Mouse (Mus musculus) limb, embryonic 11.5 days (tissue): Measurements from ENCODE around the gene Cd72. TPM values are rescaled to one million over a fixed set of nuclear protein-coding genes. Genes with fewer than 3 reads are reported as not detected.
A peak's percentile ranks its signal among the peaks of the same experiment; 100 is the strongest.

Experiments
- ATAC-seq: fragments of 200-750 bp; cut with Nextera tagmentation; 2 replicates; pipeline ENCODE4 v1.8.0; 2017; ENCODE audit warnings: low read depth; ENCODE audit not compliant: insufficient number of reproducible peaks, low FRiP score, low TSS enrichment
- DNase-seq: peaks from one replicate; pipeline ENCODE4 v3.0.0-alpha.2; 2015; ENCODE audit warnings: low spot score
- H3K27ac ChIP-seq: fragments of 300-500 bp; sonication (generic); replicated peaks from 2 replicates; pipeline ENCODE4 v1.5.1; 2014; ENCODE audit warnings: low read depth, mild to moderate bottlenecking, low read length
- H3K27me3 ChIP-seq: fragments of 300-500 bp; sonication (generic); 2 replicates; pipeline ENCODE4 v1.6.1; 2014; ENCODE audit warnings: mild to moderate bottlenecking, low read length, mixed read lengths; ENCODE audit not compliant: control insufficient read depth, insufficient read depth
- H3K36me3 ChIP-seq: fragments of 300-500 bp; sonication (generic); 2 replicates; pipeline ENCODE4 v1.6.1; 2014; ENCODE audit warnings: mild to moderate bottlenecking, low read length, moderate library complexity, mixed read lengths; ENCODE audit not compliant: control insufficient read depth, insufficient read depth
- H3K4me1 ChIP-seq: fragments of 300-500 bp; sonication (generic); 2 replicates; pipeline ENCODE4 v1.6.1; 2014; ENCODE audit warnings: low read length, mixed read lengths; ENCODE audit not compliant: control insufficient read depth, insufficient read depth
- H3K4me2 ChIP-seq: fragments of 300-500 bp; sonication (generic); 2 replicates; pipeline ENCODE4 v1.6.1; 2014; ENCODE audit warnings: low read depth, mild to moderate bottlenecking, moderate library complexity; ENCODE audit not compliant: severe bottlenecking
- H3K4me3 ChIP-seq: fragments of 300-500 bp; sonication (generic); 2 replicates; pipeline ENCODE4 v1.5.1; 2014; ENCODE audit warnings: low read depth, low read length
- H3K9ac ChIP-seq: fragments of 300-500 bp; sonication (generic); 2 replicates; pipeline ENCODE4 v1.6.1; 2014; ENCODE audit warnings: mild to moderate bottlenecking, low read length
- H3K9me3 ChIP-seq: fragments of 300-500 bp; sonication (generic); 2 replicates; pipeline ENCODE4 v1.6.1; 2016; ENCODE audit warnings: low read length; ENCODE audit not compliant: control insufficient read depth
- WGBS: fragments of 180-500 bp; shearing (Covaris S2); extraction: QIAGEN DNeasy Blood & Tissue Kit; methylation state at CpG from one replicate; pipeline ENCODE4 v1.1.7; 2014; 5-methylcytosine and 5-hydroxymethylcytosine counted together
- polyA plus RNA-seq: library from polyadenylated mRNA; unstranded; fragments of >200 nt; fragmentation: Nextera tagmentation; extraction: Ambion mirVana; gene quantifications from 2 replicates; pipeline ENCODE4 v1.2.1, GENCODE M21; 2014

Gene Cd72
- polyA plus RNA-seq, 1 experiment from 2014 or later, result 4.0 TPM

DNA sequence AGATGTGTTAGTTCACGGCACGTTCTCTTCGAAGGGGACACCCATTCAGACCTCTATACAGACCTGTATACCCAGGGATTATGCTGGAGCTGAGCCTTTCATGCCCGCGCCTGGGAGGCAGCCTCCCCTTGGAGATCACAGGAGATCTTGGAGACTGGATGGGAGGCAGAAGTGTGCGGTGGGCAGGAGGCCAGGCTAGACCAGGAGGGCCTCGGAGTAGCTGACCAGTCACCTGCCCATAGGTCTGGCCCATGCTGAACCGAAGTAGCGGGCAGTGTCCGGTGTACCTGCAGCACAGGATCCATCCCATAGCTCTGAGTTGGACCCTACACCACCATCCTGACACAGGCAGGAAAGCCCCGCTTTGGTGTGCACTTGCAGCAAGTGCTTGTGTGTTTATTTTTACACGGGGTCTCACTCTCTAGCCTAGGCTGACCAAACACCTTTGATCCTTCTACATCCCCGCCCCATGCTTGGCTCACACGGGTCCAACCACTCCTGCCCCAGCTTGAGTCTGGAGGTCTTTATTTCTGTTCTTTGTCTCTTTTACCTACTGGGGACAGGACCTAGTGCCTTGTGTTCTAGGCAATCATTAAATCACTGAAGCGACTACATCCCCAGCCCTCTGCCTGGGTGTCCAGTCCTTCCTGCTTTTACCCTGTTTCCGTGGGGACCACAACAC lies 26.1 kb downstream of the Cd72 start:
- DNase-seq (no peak), ATAC-seq (no peak)
- H3K27ac ChIP-seq, result no peak overlapping the region
- H3K27me3 ChIP-seq, result peaks cover 51% of the 10 kb centered on the region
- no peak overlapping the region for H3K4me3 ChIP-seq
- no peak overlapping the region for H3K9ac ChIP-seq
- peaks cover 4% of the 10 kb centered on the region for H3K4me1 ChIP-seq
- no peak overlapping the region for H3K4me2 ChIP-seq
- no peaks in the 10 kb centered on the region for H3K9me3 ChIP-seq
- H3K36me3 ChIP-seq, result no peaks in the 10 kb centered on the region
- WGBS, result 29% methylated on average over 16 of the region's 16 CpGs

DNA sequence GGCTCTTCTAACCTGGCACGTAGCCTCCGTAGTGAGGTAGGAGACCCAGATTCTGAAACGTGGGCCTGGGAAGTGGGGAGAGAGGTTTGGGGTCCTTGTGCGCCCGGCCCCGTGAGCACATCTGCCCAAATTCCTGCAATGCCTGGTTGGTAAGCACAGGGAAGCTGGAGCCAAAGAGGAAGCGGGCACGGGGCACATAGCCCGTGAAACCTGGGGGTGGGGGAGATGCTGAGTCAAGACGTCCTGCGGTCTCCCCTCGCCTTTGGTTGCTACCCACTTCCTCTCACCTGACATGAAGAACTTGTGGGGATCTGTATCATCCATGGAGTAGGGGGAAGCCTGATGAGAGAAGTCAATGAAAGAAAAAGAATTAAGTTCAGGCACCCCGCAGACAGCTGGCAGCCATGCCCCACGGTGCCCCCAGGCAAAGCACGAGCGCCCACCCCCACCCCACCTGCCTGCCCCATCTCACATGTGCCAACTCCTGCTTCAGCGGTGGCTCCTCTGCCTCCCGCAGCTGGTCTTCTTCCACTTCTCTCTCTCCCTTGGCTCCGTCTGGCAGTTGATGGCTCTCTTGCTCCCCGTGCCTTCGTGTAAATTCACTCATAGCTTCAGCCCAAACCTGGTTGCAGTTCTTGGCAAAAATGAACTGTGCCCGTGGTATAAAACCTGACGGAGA lies 26.8 kb downstream of the Cd72 start:
- Histone ChIP-seq H3K36me3 (no peaks in the 10 kb centered on the region; the same call in 1 of the 2 replicates), H3K9ac (no peak overlapping the region), H3K27ac (no peak overlapping the region), H3K4me1 (peaks cover 4% of the 10 kb centered on the region), H3K9me3 (no peaks in the 10 kb centered on the region), H3K4me3 (peak overlapping the region; percentile 10; the same call in 1 of the 2 replicates), H3K4me2 (peak overlapping the region; percentile 15; the same call in 1 of the 2 replicates), H3K27me3 (peaks cover 51% of the 10 kb centered on the region)
- DNase-seq (no peak), ATAC-seq (no peak)
- WGBS, result 22% methylated on average over 23 of the region's 23 CpGs

DNA sequence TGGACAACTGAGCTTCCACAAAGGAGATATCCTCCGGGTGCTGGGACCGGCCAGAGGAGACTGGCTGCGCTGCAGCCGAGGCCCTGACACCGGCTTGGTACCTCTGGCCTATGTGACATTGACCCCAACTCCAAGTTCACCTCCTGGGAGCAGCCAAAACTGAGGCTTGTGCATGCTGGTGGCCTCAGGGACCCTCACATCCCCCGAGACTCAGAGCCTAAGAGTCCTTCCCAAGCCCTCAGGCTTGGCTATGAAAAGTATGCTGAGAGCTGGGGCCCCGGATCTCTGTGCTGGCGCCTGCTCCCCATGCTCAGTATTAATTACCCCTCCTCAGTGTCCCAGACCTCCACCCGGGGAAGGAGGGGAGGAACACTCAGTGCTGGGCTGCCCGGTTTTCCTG lies 27.9 kb downstream of the Cd72 start:
- DNase-seq (no peak), ATAC-seq (no peak)
- 43% methylated on average over 10 of the region's 10 CpGs for WGBS
- Histone ChIP-seq H3K9me3 (no peaks in the 10 kb centered on the region), H3K4me3 (no peak overlapping the region), H3K4me1 (peaks cover 4% of the 10 kb centered on the region), H3K27ac (no peak overlapping the region), H3K4me2 (no peak overlapping the region), H3K36me3 (peaks cover 3% of the 10 kb centered on the region; the same call in 1 of the 2 replicates), H3K9ac (peak overlapping the region; percentile 12; the same call in 1 of the 2 replicates), H3K27me3 (peaks cover 51% of the 10 kb centered on the region)

DNA sequence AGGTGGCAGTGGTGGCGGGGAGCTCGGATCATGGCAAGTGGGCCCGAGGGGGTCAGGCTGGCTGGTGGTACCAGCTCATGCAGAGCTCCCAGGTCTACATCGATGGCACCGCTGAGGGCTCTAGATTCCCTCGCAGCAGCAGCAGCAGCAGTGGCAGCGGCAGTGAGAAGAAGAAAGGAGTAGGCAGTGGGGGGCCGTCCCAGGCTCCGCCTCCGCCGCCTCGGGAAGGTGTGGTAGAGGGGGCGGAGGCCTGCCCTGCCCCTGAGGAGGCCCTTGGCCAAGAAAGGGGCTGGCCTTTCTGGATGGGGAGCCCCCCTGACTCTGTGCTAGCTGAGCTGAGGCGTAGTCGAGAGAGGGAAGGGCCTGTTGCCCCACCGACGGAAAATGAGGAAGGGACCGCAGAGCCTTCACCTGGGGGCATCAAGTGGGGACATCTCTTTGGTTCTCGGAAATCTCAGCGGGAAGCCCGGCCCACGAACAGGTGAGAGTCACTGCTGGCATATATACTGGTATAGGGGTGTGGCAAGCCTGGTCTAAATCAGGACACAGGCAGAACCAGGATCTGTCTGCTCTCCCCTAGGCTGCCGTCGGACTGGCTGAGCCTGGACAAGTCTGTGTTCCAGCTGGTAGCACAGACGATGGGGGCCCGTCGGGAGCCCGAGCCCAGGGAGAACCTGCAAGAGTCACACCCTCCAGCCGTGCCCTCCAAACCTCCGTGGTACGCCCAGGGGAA lies 28.6 kb downstream of the Cd72 start:
- H3K4me2 ChIP-seq, result peak overlapping the region; percentile 41
- WGBS, result 10% methylated on average over 30 of the region's 31 CpGs
- H3K4me1 ChIP-seq, result peaks cover 4% of the 10 kb centered on the region
- peak overlapping the region; percentile 10; the same call in 1 of the 2 replicates for H3K4me3 ChIP-seq
- H3K27me3 ChIP-seq, result peaks cover 51% of the 10 kb centered on the region
- H3K36me3 ChIP-seq, result peaks cover 3% of the 10 kb centered on the region; the same call in 1 of the 2 replicates
- ATAC-seq (peak; percentile 50; the same call in 1 of the 2 replicates), DNase-seq (peak; percentile 49)
- H3K9ac ChIP-seq, result peak overlapping the region; percentile 47
- H3K27ac ChIP-seq, result no peak overlapping the region
- no peaks in the 10 kb centered on the region for H3K9me3 ChIP-seq

DNA sequence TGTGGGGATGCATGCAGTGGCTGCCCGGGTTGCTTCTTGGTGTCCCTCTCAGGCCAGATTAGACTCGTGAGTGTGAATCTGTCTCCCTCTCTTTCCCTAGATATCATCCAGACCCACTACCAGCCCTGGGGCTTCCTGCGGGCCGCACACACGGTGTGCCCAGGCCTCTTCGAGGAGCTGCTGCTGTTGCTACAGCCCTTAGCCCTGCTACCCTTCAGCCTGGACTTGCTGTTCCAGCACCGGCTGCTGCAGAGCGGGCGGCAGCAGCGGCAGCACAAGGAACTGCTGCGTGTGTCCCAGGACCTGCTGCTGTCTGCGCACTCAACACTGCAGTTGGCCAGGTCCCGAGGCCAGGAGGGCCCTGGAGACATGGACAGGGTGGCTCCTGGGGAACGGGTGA lies 29.2 kb downstream of the Cd72 start:
- DNase-seq (peak; percentile 44), ATAC-seq (0 out of 2 replicates have a peak, but pooled peaks have one; percentile 8)
- peaks cover 3% of the 10 kb centered on the region; the same call in 1 of the 2 replicates for H3K36me3 ChIP-seq
- H3K9ac ChIP-seq, result peak overlapping the region; percentile 47; the same call in 1 of the 2 replicates
- WGBS, result 17% methylated on average over 14 of the region's 14 CpGs
- no peak overlapping the region for H3K27ac ChIP-seq
- peaks cover 4% of the 10 kb centered on the region for H3K4me1 ChIP-seq
- no peaks in the 10 kb centered on the region for H3K9me3 ChIP-seq
- H3K27me3 ChIP-seq, result peaks cover 51% of the 10 kb centered on the region
- H3K4me3 ChIP-seq, result peak overlapping the region; percentile 10; the same call in 1 of the 2 replicates
- H3K4me2 ChIP-seq, result peak overlapping the region; percentile 41

DNA sequence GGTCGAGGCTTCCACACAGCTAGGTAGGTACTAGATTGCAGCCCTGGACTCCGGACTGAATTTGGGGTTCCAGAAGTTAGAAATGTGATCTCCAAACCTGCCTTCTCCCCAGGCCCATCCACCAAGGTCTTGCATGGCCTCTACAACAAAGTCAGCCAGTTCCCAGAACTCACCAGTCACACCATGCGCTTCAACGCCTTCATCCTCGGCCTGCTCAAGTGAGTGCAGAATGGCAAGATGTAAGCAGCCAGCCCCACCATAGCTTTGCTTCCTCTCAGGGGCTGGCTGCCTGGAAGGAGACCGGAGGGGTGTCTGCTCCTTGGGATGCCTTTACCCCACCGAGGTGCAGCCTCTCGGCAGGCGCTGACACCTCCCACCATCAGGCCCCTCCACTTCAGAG lies 30.4 kb downstream of the Cd72 start:
- H3K27me3 ChIP-seq, result peaks cover 47% of the 10 kb centered on the region
- H3K9ac ChIP-seq, result no peak overlapping the region
- no peak for ATAC-seq
- WGBS, result 72% methylated on average over 9 of the region's 9 CpGs
- no peak overlapping the region for H3K4me2 ChIP-seq
- no peak overlapping the region for H3K27ac ChIP-seq
- H3K36me3 ChIP-seq, result peaks cover 3% of the 10 kb centered on the region; the same call in 1 of the 2 replicates
- no peaks in the 10 kb centered on the region for H3K9me3 ChIP-seq
- DNase-seq, result no peak
- no peak overlapping the region for H3K4me3 ChIP-seq
- peaks cover 4% of the 10 kb centered on the region for H3K4me1 ChIP-seq

DNA sequence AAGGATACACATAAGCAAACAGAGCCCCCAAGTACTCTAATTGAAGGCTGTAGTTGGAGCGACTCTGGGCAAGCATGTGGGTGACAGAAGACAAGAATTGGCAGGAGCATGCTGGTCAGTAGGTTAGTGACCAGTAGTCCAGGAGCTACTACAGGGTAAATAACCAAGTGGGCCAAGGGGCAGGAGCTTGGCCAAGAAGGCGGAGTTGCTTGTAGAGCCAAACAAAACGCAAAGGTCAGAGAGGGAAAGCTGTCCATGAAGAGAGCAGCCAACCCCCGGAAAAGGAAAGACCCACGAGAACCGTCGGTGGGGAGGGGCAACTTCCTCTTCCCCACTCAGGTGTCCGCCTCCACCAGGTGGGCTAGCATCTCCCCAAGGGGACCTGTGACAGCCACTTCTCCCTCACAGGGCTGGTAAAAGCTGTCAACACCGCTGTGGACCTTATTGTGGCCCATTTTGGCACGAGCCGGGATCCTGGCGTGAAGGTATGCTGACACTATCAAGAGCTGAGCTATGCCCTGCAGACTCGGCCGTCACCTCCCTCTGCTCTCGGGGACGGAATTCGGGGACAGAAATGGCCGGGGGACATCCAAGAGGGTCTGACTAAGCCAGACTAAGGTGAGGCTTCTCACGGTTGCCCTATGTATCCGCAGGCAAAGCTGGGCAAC lies 31.0 kb downstream of the Cd72 start:
- Histone ChIP-seq H3K4me1 (peaks cover 4% of the 10 kb centered on the region), H3K27me3 (peaks cover 41% of the 10 kb centered on the region)

More for the DNA sequence above, 31.0 kb downstream of the Cd72 start:
- Histone ChIP-seq H3K4me2 (no peak overlapping the region), H3K36me3 (peaks cover 3% of the 10 kb centered on the region; the same call in 1 of the 2 replicates), H3K27ac (no peak overlapping the region), H3K9me3 (no peaks in the 10 kb centered on the region), H3K9ac (no peak overlapping the region), H3K4me3 (no peak overlapping the region)
- ATAC-seq, result no peak
- 92% methylated on average over 20 of the region's 20 CpGs for WGBS
- DNase-seq, result no peak
